Mouse (Mus musculus) embryonic fibroblast, embryonic 13.5 days (primary cell): ENCODE results near the gene Areg.

Source experiments
- CTCF ChIP-seq: IDR thresholded peaks from 2 replicates; pipeline ENCODE4 v1.5.1; 2011; ENCODE audit warnings: mild to moderate bottlenecking, control low read depth, low read length, moderate library complexity, borderline replicate concordance; ENCODE audit not compliant: insufficient read depth
- POLR2A ChIP-seq: IDR thresholded peaks from 2 replicates; pipeline ENCODE4 v1.6.1; 2011; ENCODE audit warnings: low read depth, mild to moderate bottlenecking, control low read depth, low read length, moderate library complexity

GRCm38 (mm10) chr5:91111019-91111418 lies 28.4 kb upstream of the Areg start:
- TF ChIP-seq POLR2A: no peak
- no peak for TF ChIP-seq CTCF
